Mouse (Mus musculus) layer of hippocampus, adult 2 months (tissue): ENCODE results near the gene Qpctl. TPM values are rescaled to one million over a fixed set of nuclear protein-coding genes. Genes with fewer than 3 reads are reported as not detected.
A peak's percentile ranks its signal among the peaks of the same experiment; 100 is the strongest.

ENCODE experiments used
- DNase-seq, 2 experiments: peaks; one replicate each; pipeline ENCODE4 v3.0.0; 2022; ENCODE audit warnings: low spot score in 2 of 2
- H3K27ac ChIP-seq: fragments of 200-600 bp; 2 replicates; pipeline ENCODE4 v1.8.1; 2022
- H3K4me3 ChIP-seq: fragments of 200-600 bp; 2 replicates; pipeline ENCODE4 v1.8.1; 2022; ENCODE audit warnings: mild to moderate bottlenecking
- CTCF ChIP-seq: fragments of 200-600 bp; conservative IDR thresholded peaks from 2 replicates; pipeline ENCODE4 v1.8.1; 2022; ENCODE audit warnings: antibody characterized with exemption, mild to moderate bottlenecking, moderate library complexity
- long read RNA-seq, 2 experiments: library from polyadenylated mRNA; stranded (forward); transcript quantifications; one replicate each; pipeline ENCODE4 v2.0.0; 2021; ENCODE audit warnings: borderline mapping rate in 2 of 2
- total RNA-seq, 2 experiments: library from RNA; stranded (reverse); gene quantifications; 2 replicates each; pipeline ENCODE4 v1.2.3; 2021

Gene Qpctl
- 10 to 100 TPM; 17.6 to 18.4 TPM for total RNA-seq
- long read RNA-seq, experiment 1, transcript Qpctl-201 (7 exons, 2,710 nt), result major isoform, 6 of 33 reads
- long read RNA-seq, experiment 1, partial matches to known transcripts, result 2 of 33 reads
- long read RNA-seq, experiment 1, other reads (novel, unspliced or antisense), result 25 of 33 reads
- long read RNA-seq, experiment 2, transcript Qpctl-201 (7 exons, 2,710 nt), result major isoform, 16 of 40 reads
- long read RNA-seq, experiment 2, partial matches to known transcripts, result 4 of 40 reads
- long read RNA-seq, experiment 2, other reads (novel, unspliced or antisense), result 20 of 40 reads

DNA sequence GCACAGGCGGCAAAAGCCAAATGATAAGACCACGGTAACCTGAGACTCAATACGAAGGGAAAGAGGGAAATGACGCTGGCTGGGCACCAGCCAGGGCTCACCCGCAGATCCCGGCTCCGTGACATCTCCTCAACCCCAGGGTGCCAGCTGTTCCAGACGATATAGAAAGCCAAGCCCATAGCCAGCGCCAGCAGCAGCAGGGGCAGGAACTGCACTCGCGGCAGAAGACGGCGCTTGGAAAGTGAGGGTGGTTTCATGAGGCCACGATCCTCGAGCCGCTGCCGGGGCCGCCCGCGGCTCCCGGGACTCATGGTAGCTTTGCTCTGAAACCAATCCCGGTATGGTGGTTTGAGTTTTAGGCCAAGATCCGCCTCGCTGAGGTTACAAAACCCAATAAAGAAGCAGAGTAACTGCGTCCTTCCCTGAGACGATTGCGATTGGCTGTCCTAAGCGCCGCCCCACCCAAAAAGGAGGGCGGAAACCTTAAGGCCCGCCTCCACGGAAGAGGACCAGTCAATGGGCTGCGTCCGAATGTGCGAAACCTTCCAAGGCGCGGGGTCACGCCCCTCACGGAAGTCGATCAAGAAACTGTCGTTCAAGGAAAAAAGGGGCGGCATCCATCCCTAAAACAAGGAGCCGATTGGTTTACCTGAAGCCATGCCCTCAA, at the start of gene Qpctl:
Gene Qpctl (minus strand): TSS at position 417 of the 667 bp plus-strand sequence.
- H3K27ac ChIP-seq, result peak within 1 kb of the TSS; percentile 89
- TF ChIP-seq CTCF, result no peak
- peak; percentile 95 to 99 for DNase-seq
- peak within 1 kb of the TSS; percentile 82 for H3K4me3 ChIP-seq

DNA sequence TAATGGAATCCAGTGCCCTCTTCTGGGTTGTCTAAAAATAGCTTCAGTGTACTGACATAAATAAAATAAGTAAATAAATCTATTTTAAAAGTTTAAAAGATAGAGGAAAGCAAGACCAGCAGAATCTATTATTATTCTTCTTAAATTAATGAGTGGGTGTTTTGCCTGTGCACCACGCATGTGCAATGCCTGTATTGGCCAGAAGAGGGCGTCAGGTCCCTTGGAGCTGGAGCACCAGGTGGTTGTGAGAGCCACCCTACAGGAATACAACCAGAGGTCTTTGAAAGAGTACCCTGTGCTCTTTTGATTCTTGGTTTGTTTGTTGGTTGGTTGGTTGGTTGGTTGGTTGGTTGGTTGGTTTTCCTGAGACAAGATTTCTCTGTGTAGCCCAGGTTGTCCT, 48.9 kb upstream of the Qpctl start:
- Histone ChIP-seq H3K4me3 (no peak overlapping the region), H3K27ac (no peak overlapping the region)
- DNase-seq, result no peak
- TF ChIP-seq CTCF, result peak; percentile 76

DNA sequence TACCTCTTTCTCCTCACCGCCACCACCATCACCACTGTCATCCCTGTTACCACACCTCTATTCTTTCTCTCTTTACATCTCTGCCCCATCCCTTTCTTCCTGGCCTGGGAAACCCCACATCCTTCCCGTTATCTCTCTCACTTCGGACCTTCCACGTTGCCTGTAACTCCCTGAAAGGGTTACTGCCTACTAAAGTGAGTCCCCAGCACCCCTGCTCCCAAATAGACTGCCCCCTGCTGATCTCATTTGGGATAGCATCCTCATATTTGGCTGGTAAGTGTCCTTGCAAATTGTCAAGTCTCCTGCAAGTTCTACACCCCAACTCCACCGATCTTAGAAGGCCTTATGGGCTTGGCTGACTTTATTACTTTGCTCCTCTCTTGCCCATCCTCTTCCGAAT, 47.6 kb upstream of the Qpctl start:
- Histone ChIP-seq H3K27ac (no peak overlapping the region), H3K4me3 (no peak overlapping the region)
- TF ChIP-seq CTCF, result peak; percentile 83
- peak in 1 of 2 experiments; percentile 58 for DNase-seq

- Histone ChIP-seq H3K4me3 (no peak overlapping the region), H3K27ac (no peak overlapping the region)
- peak; percentile 67 for TF ChIP-seq CTCF
- DNase-seq, result no peak
Observed at GRCm38 (mm10) chr7:19194676-19195075, 45.6 kb upstream of the Qpctl start.

GRCm38 (mm10) chr7:19184758-19185157, 35.7 kb upstream of the Qpctl start:
- no peak for TF ChIP-seq CTCF
- Histone ChIP-seq H3K27ac (peak overlapping the region; percentile 49), H3K4me3 (no peak overlapping the region)
- DNase-seq, result no peak

- no peak overlapping the region for H3K4me3 ChIP-seq
- no peak for TF ChIP-seq CTCF
- peak overlapping the region; percentile 49 for H3K27ac ChIP-seq
- no peak for DNase-seq
Observed at GRCm38 (mm10) chr7:19184250-19184649, 35.2 kb upstream of the Qpctl start.

DNA sequence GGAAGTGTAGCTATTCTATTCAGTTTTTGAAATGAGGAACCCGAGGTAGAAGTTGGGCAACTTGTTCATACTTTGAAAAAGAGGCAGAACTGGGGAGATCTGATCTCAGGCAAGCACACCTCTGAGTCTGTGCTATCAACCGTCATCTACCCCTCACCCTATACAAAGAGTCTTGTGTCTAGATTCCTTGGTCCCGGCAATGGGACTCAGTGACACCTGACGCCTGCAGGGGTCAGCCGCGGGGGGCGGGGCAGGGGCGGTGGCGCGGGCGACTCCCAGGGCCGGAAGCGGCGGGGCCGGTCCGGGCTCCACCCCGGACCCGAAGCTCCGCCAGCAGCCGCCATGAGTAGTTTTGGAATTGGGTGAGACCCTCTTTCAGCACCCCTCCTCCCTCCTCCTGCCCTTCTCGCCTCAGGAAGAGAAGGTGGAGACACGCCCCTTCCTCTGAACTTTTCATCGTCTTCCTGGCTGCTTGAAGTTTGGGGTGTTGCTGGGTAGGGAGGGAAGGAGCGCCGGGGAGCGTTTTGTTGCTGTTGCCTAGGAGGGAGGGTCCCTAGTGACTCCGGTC, 31.9 kb upstream of the Qpctl start:
- DNase-seq, result no peak
- Histone ChIP-seq H3K4me3 (peak overlapping the region; percentile 46), H3K27ac (peak overlapping the region; percentile 39; the same call in 1 of the 2 replicates)
- TF ChIP-seq CTCF, result no peak; the same call in 1 of the 2 replicates

- no peak for TF ChIP-seq CTCF
- no peak for DNase-seq
- no peak overlapping the region; the same call in 1 of the 2 replicates for H3K4me3 ChIP-seq
- H3K27ac ChIP-seq, result peak overlapping the region; percentile 40; the same call in 1 of the 2 replicates
Observed at GRCm38 (mm10) chr7:19179936-19180335, 30.8 kb upstream of the Qpctl start.

- peak; percentile 71 for TF ChIP-seq CTCF
- Histone ChIP-seq H3K4me3 (peak overlapping the region; percentile 79), H3K27ac (peak overlapping the region; percentile 40; the same call in 1 of the 2 replicates)
- DNase-seq, result peak in 1 of 2 experiments; percentile 60
Observed at GRCm38 (mm10) chr7:19179173-19179572, 30.1 kb upstream of the Qpctl start.

DNA sequence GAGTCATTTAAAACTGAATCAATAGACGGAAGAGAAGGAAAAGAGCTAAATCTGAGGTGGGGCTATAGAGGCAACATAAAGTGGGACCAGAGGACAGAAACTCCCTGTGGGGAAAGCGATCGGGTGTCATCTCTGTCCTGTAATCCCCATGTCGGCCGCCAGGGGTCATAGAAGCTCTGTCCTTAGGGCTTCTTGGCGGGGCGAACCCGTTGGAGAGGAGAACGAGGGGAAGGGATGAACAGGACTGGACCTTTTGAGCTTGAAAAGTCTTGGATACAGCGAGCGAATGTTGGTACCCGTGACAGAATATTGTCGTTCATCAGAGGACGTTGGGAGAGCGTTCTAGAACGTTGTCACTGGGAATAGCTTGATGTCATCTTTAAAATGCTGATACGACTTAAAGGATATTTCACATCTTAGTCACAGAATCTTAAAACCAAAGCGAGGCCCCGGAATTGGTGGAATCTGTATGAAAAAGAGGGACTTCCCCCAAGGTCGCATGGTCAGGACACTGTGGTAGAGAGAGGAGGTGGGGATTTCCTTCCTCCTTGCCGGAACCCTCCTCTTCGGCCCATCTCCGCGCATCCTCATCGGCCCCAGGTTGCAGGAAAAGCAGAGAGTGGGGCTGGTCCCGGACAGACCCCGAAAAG, 29.5 kb upstream of the Qpctl start:
- DNase-seq, result peak; percentile 79 to 89
- H3K27ac ChIP-seq, result peak overlapping the region; percentile 97

GRCm38 (mm10) chr7:19178035-19178434, 28.9 kb upstream of the Qpctl start:
- DNase-seq, result no peak
- Histone ChIP-seq H3K27ac (peak overlapping the region; percentile 97), H3K4me3 (peak overlapping the region; percentile 79)
- no peak for TF ChIP-seq CTCF

More for the DNA sequence above, 29.5 kb upstream of the Qpctl start:
- peak; percentile 96 for TF ChIP-seq CTCF
- H3K4me3 ChIP-seq, result peak overlapping the region; percentile 79

DNA sequence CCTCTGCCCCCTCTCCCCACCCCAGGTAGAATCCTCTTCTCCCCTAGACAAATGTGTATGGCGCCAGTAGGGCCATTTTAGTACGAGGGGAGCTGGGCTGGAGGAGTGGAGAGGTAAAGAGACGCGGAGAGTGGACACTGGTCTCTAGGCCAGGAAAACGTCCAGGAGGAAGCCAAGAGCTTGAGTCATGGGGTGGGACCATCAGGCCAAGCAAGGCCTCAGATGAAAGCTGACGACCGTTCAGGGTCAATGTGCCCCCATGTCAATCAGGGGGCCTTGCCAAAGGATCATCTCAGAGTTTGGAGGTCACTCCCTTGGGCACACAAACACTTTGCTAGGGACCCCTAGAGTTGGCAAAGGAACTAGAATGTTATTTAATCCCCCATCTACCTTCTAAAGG, 28.1 kb upstream of the Qpctl start:
- no peak for TF ChIP-seq CTCF
- peak overlapping the region; percentile 79 for H3K4me3 ChIP-seq
- no peak for DNase-seq
- peak overlapping the region; percentile 97 for H3K27ac ChIP-seq

- no peak for DNase-seq
- H3K4me3 ChIP-seq, result peak overlapping the region; percentile 79
- peak overlapping the region; percentile 97 for H3K27ac ChIP-seq
- no peak for TF ChIP-seq CTCF
Observed at GRCm38 (mm10) chr7:19176516-19176947, 27.4 kb upstream of the Qpctl start.
